Mouse (Mus musculus): ENCODE data around the gene Bcat1. TPM values are rescaled to one million over a fixed set of nuclear protein-coding genes. Genes with fewer than 3 reads are reported as not detected.
A peak's percentile ranks its signal among the peaks of the same experiment; 100 is the strongest.

Gene Bcat1
- total and polyA plus RNA-seq, 2 experiments from 2014 or later, result 57.0 to 96.8 TPM

DNA sequence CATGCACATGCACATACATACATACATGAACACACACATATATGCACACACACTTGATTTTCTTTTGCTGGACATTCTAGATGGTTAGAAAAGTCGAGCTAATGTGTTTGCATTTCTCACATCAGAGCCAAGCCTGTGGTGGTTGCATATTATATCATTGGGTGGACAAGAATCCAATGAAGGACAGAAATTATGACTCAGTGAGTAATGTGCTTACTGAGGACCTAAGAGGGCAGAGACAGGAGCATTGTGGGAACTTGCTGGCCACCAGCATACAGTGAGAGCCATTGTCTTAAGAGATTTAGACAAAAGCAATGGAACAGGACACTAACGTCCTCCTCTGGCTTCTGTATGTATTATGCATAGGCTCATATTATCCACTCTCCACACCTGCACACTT lies 38.6 kb upstream of the Bcat1 start:
- WGBS, result 88% methylated on average over 2 of the region's 2 CpGs
- Histone ChIP-seq H3K4me3 (ENCODE audit: low read depth, low read length) (no peak overlapping the region), H3K27ac (ENCODE audit: low read depth, low read length) (no peak overlapping the region), H3K4me2 (ENCODE audit: low read depth, low read length, poor library complexity, severe bottlenecking) (no peak overlapping the region), H3K9ac (replicated peaks; ENCODE audit: low read length, poor library complexity, severe bottlenecking) (no peak overlapping the region), H3K4me1 (ENCODE audit: insufficient read depth, low read length) (no peaks in the 10 kb centered on the region), H3K27me3 (ENCODE audit: insufficient read depth, low read length) (no peaks in the 10 kb centered on the region), H3K36me3 (ENCODE audit: insufficient read depth, low read length) (no peaks in the 10 kb centered on the region), H3K9me3 (ENCODE audit: low read length) (no peaks in the 10 kb centered on the region)
- ATAC-seq (ENCODE audit: low FRiP score) (no peak), DNase-seq (ENCODE audit: low spot score) (no peak)
- no peak for TF ChIP-seq CTCF (IDR thresholded peaks at IDR 0.05)

DNA sequence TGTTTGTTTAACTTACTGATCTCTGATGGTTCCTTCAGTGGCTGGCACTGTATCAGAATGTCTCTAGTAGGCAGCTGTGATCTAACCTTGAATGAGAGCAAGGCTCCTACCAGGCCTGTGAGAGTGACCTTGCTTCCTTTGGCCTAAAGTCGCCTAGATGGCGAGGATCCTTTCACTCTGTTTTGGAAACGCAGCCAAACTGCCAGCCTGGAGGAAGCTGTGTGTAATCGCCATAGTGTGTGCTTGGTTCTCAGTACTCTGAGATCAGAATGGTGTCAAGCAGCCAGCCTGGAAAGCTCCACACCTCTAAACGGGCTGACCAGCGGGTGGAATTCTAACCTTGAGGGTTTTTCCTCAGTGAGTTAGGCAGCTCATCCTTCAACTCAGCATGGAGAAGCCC lies 36.9 kb upstream of the Bcat1 start:
- Histone ChIP-seq H3K9me3 (ENCODE audit: low read length) (no peaks in the 10 kb centered on the region), H3K27ac (ENCODE audit: low read depth, low read length) (no peak overlapping the region), H3K4me2 (ENCODE audit: low read depth, low read length, poor library complexity, severe bottlenecking) (no peak overlapping the region), H3K4me1 (ENCODE audit: insufficient read depth, low read length) (no peaks in the 10 kb centered on the region), H3K9ac (replicated peaks; ENCODE audit: low read length, poor library complexity, severe bottlenecking) (no peak overlapping the region), H3K4me3 (ENCODE audit: low read depth, low read length) (no peak overlapping the region), H3K27me3 (ENCODE audit: insufficient read depth, low read length) (no peaks in the 10 kb centered on the region), H3K36me3 (ENCODE audit: insufficient read depth, low read length) (no peaks in the 10 kb centered on the region)
- 72% methylated on average over 6 of the region's 6 CpGs for WGBS
- DNase-seq (ENCODE audit: low spot score), result no peak
- no peak for TF ChIP-seq CTCF (IDR thresholded peaks at IDR 0.05)
- ATAC-seq (ENCODE audit: low FRiP score), result no peak

DNA sequence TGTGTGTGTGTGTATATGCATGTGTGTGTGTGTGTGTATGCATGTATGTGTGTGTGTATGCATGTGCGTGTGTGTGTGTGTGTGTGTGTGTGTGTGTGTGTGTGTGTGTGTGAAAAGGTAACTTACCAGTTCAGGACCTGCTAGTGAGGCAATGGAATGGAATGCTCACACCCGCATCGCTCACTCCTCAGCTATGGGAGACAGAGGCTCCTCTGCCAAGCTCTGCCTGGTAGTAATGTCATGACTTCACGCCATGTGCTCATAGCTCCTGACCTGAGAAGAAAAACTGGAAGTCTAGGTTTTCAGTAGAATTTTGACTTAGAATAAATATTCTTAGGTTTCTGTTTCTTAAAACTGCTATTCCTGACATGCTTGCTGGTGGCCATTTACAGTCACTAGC lies 34.8 kb upstream of the Bcat1 start:
- Histone ChIP-seq H3K9me3 (ENCODE audit: low read length) (no peaks in the 10 kb centered on the region), H3K27me3 (ENCODE audit: insufficient read depth, low read length) (no peaks in the 10 kb centered on the region), H3K4me2 (ENCODE audit: low read depth, low read length, poor library complexity, severe bottlenecking) (no peak overlapping the region), H3K27ac (ENCODE audit: low read depth, low read length) (no peak overlapping the region), H3K9ac (replicated peaks; ENCODE audit: low read length, poor library complexity, severe bottlenecking) (no peak overlapping the region), H3K4me1 (ENCODE audit: insufficient read depth, low read length) (no peaks in the 10 kb centered on the region), H3K36me3 (ENCODE audit: insufficient read depth, low read length) (no peaks in the 10 kb centered on the region), H3K4me3 (ENCODE audit: low read depth, low read length) (no peak overlapping the region)
- no peak for TF ChIP-seq CTCF (IDR thresholded peaks at IDR 0.05)
- DNase-seq (ENCODE audit: low spot score) (no peak), ATAC-seq (ENCODE audit: low FRiP score) (no peak)
- 94% methylated on average over 4 of the region's 4 CpGs for WGBS

DNA sequence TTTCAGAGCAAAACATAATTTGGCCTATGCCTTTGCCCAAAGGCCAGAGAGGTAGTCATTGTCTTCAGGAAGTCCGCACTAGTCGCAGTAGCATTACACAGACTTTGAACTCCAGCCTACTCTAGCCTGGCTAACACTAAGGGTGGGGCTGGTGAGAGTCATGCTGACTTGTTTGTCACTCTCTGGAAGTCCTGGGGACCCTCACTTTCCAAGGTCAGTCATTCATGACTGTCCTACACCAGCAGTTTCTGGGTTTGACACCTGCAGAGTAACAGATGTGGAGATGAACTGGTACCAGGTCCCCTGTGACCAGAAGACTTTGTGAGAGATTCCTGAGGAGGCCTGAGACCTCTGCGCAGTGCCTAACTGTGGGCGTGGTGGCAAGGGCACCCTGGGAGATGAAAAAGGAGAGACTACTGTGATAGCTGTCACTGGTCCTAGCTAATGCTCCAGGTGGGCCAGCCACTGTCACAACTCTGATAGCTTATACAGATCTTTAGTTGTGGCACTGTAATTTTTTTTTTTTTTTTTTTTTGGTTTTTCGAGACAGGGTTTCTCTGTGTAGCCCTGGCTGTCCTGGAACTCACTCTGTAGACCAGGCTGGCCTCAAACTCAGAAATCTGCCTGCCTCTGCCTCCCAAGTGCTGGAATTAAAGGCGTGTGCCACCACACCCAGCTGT lies 30.3 kb upstream of the Bcat1 start:
- H3K4me1 ChIP-seq (ENCODE audit: insufficient read depth, low read length), result no peaks in the 10 kb centered on the region
- no peak for ATAC-seq (ENCODE audit: low FRiP score)
- H3K27ac ChIP-seq (ENCODE audit: low read depth, low read length), result no peak overlapping the region
- no peak overlapping the region for H3K4me3 ChIP-seq (ENCODE audit: low read depth, low read length)
- no peak overlapping the region for H3K9ac ChIP-seq (replicated peaks; ENCODE audit: low read length, poor library complexity, severe bottlenecking)
- no peak for TF ChIP-seq CTCF (IDR thresholded peaks at IDR 0.05)
- no peak for DNase-seq (ENCODE audit: low spot score)
- H3K27me3 ChIP-seq (ENCODE audit: insufficient read depth, low read length), result no peaks in the 10 kb centered on the region
- H3K4me2 ChIP-seq (ENCODE audit: low read depth, low read length, poor library complexity, severe bottlenecking), result no peak overlapping the region
- no peaks in the 10 kb centered on the region for H3K36me3 ChIP-seq (ENCODE audit: insufficient read depth, low read length)
- WGBS, result 92% methylated on average over 5 of the region's 6 CpGs
- no peaks in the 10 kb centered on the region for H3K9me3 ChIP-seq (ENCODE audit: low read length)

DNA sequence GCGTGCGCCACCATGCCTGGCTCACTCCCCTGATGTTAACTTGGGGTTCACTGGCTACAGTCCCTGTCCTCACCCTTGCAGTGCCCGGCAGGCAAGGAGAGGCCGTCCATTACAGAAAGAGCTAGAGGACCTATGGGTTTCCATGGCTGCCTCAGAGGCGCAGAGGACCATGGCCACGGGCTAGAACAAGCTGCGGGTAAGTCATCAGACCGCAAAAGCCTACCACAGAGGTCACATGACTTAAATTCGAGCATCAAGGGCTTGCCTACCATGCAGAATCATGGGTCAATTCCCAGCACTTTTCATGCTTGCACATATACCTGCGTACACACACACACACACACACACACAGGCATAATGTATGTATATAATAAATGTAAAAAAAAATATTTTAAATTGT lies 29.5 kb upstream of the Bcat1 start:
- H3K4me3 ChIP-seq (ENCODE audit: low read depth, low read length), result no peak overlapping the region
- H3K9me3 ChIP-seq (ENCODE audit: low read length), result no peaks in the 10 kb centered on the region
- H3K27ac ChIP-seq (ENCODE audit: low read depth, low read length), result no peak overlapping the region
- no peaks in the 10 kb centered on the region for H3K36me3 ChIP-seq (ENCODE audit: insufficient read depth, low read length)
- no peak overlapping the region for H3K9ac ChIP-seq (replicated peaks; ENCODE audit: low read length, poor library complexity, severe bottlenecking)
- H3K4me2 ChIP-seq (ENCODE audit: low read depth, low read length, poor library complexity, severe bottlenecking), result no peak overlapping the region
- no peak for TF ChIP-seq CTCF (IDR thresholded peaks at IDR 0.05)
- 94% methylated on average over 10 of the region's 10 CpGs for WGBS
- ATAC-seq (ENCODE audit: low FRiP score), result no peak
- H3K27me3 ChIP-seq (ENCODE audit: insufficient read depth, low read length), result no peaks in the 10 kb centered on the region
- no peak for DNase-seq (ENCODE audit: low spot score)
- H3K4me1 ChIP-seq (ENCODE audit: insufficient read depth, low read length), result no peaks in the 10 kb centered on the region

DNA sequence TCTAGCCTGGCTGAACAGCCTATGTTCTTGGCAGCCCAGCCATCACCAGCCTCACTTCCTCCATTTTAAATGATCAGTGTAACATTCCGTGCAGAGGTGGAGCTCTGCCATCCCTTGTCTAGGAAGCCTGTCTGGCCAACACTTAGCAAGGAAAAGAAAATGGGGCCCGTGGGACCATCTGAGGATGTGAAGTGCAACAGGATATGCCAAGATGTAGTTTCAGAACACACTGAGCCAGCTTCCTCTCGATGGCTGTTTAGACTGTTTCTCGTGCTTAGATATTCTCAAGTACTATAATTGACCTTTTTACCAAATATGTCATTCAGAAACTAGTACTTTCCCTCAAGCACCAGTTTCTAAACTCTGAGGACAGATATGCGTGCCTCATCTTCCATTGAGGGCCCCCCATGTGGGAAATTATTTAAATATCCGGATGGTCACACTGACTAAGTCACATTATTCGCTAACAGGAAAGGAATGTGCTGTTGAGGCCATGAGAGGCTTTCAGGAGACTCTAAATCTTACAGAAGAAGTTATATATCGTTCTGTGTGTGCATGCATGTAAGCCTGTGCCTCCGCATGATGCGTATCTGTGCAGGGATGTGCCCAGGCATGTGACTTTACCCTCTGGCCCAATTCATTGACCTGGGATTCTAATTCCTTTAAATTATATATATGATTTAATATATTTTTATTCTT lies 28.4 kb upstream of the Bcat1 start:
- Histone ChIP-seq H3K27me3 (ENCODE audit: insufficient read depth, low read length) (no peaks in the 10 kb centered on the region), H3K9me3 (ENCODE audit: low read length) (no peaks in the 10 kb centered on the region), H3K27ac (ENCODE audit: low read depth, low read length) (no peak overlapping the region), H3K4me3 (ENCODE audit: low read depth, low read length) (no peak overlapping the region), H3K4me1 (ENCODE audit: insufficient read depth, low read length) (no peaks in the 10 kb centered on the region), H3K36me3 (ENCODE audit: insufficient read depth, low read length) (no peaks in the 10 kb centered on the region), H3K9ac (replicated peaks; ENCODE audit: low read length, poor library complexity, severe bottlenecking) (no peak overlapping the region), H3K4me2 (ENCODE audit: low read depth, low read length, poor library complexity, severe bottlenecking) (no peak overlapping the region)
- no peak for TF ChIP-seq CTCF (IDR thresholded peaks at IDR 0.05)
- DNase-seq (ENCODE audit: low spot score) (peak; percentile 18), ATAC-seq (ENCODE audit: low FRiP score) (no peak)
- 86% methylated on average over 10 of the region's 10 CpGs for WGBS
